Mouse (Mus musculus): ENCODE data around the gene Gm38431. TPM values are rescaled to one million over a fixed set of nuclear protein-coding genes. Genes with fewer than 3 reads are reported as not detected.
A peak's percentile ranks its signal among the peaks of the same experiment; 100 is the strongest.

Gm38431 gene
- total and polyA plus RNA-seq, 3 experiments = 1.1 to 30.5 (median 9.8) TPM

GRCm38 (mm10) chr9:21135941-21136381, 44.2 kb upstream of the Gm38431 start (continued):
- TF ChIP-seq BHLHE40 (IDR thresholded peaks at IDR 0.05; ENCODE audit: low read depth, low read length) = peak; percentile 80
- TF ChIP-seq RCOR1 (conservative IDR thresholded peaks at IDR 0.05; ENCODE audit: low read depth, low read length) = peak; percentile 95
- no peak for TF ChIP-seq KAT2A (IDR thresholded peaks at IDR 0.05; ENCODE audit: insufficient replicate concordance, low read length)
- TF ChIP-seq ZNF384 (IDR thresholded peaks at IDR 0.05; ENCODE audit: low read depth, low read length) = peak; percentile 32; the same call in 1 of the 2 replicates
- peak; percentile 78; the same call in 1 of the 2 replicates for TF ChIP-seq SIN3A (IDR thresholded peaks at IDR 0.05; ENCODE audit: low read length)
- TF ChIP-seq MEF2A (IDR thresholded peaks at IDR 0.05; ENCODE audit: borderline replicate concordance, low read depth, low read length) = peak; percentile 86

GRCm38 (mm10) chr9:21135329-21135890, 43.6 kb upstream of the Gm38431 start:
- dilution Hi-C loops (cut with MboI; ENCODE audit: extremely low pct_ligation_motif_present, extremely low pct_unique_long_range_greater_than_20kb, low sequenced_read_pairs) (no loop called here), in situ Hi-C loops (cut with MboI; ENCODE audit: low pct_ligation_motif_present, low pct_unique_long_range_greater_than_20kb, low sequenced_read_pairs) (no loop called here)
- Histone ChIP-seq H3K9ac (ENCODE audit: insufficient read depth, low read depth) (peak overlapping the region; percentile 46), H3K79me2 (replicated peaks; ENCODE audit: control insufficient read depth, extremely low read depth, insufficient read depth, poor library complexity, severe bottlenecking) (peaks cover 4% of the 10 kb centered on the region), H3K9me3 (replicated peaks; ENCODE audit: low read length) (no peaks in the 10 kb centered on the region), H3K4me2 (ENCODE audit: insufficient read depth, low read depth, poor library complexity, severe bottlenecking) (peak overlapping the region; percentile 67), H3K4me3 (replicated peaks in 1 of 3; ENCODE audit: low read depth in 2 of 3, low read length in 2 of 3, poor library complexity in 1 of 3) (no peak overlapping the region), H3K4me1 (ENCODE audit: control insufficient read depth in 1 of 2, insufficient read depth in 2 of 2) (peaks cover 18 to 62% of the 10 kb centered on the region in 2 experiments), H3K36me3 (replicated peaks in 1 of 2; ENCODE audit: control insufficient read depth in 1 of 2, insufficient read depth in 1 of 2, low read length in 1 of 2) (peaks cover 29 to 32% of the 10 kb centered on the region in 2 experiments), H3K27me3 (replicated peaks) (no peaks in the 10 kb centered on the region), H3K27ac (ENCODE audit: insufficient read depth, low read depth) (peak overlapping the region; percentile 98)
- peak; percentile 92 for DNase-seq (ENCODE audit: extremely low read depth)
- TF ChIP-seq ZC3H11A (IDR thresholded peaks at IDR 0.05; ENCODE audit: low read depth, low read length) (no peak), ELF1 (IDR thresholded peaks at IDR 0.05; ENCODE audit: low read depth, low read length) (peak; percentile 33; the same call in 1 of the 2 replicates), CHD2 (IDR thresholded peaks at IDR 0.05; ENCODE audit: low read length) (no peak), MAFK (IDR thresholded peaks at IDR 0.05; ENCODE audit: insufficient replicate concordance, low read length) (no peak), ETS1 (conservative IDR thresholded peaks at IDR 0.05; ENCODE audit: low read depth, low read length) (no peak), JUN (IDR thresholded peaks at IDR 0.05; ENCODE audit: insufficient read depth, low read depth, low read length) (no peak), TCF12 (IDR thresholded peaks at IDR 0.05; ENCODE audit: low read depth, low read length) (no peak), NRF1 (IDR thresholded peaks at IDR 0.05; ENCODE audit: low read depth, low read length) (peak; percentile 72), TBP (conservative IDR thresholded peaks at IDR 0.05; ENCODE audit: low read depth, low read length) (0 out of 2 replicates have a peak, but pooled peaks have one; percentile 38), ZKSCAN1 (IDR thresholded peaks at IDR 0.05; ENCODE audit: borderline replicate concordance, low read depth, low read length) (no peak), USF2 (conservative IDR thresholded peaks at IDR 0.05; ENCODE audit: low read depth, low read length) (no peak), MXI1 (IDR thresholded peaks at IDR 0.05; ENCODE audit: low read depth, low read length) (no peak), RCOR1 (conservative IDR thresholded peaks at IDR 0.05; ENCODE audit: low read depth, low read length) (no peak; the same call in 1 of the 2 replicates), BHLHE40 (IDR thresholded peaks at IDR 0.05; ENCODE audit: low read depth, low read length) (no peak), MEF2A (IDR thresholded peaks at IDR 0.05; ENCODE audit: borderline replicate concordance, low read depth, low read length) (no peak; the same call in 1 of the 2 replicates), SIN3A (IDR thresholded peaks at IDR 0.05; ENCODE audit: low read length) (no peak), USF1 (IDR thresholded peaks at IDR 0.05; ENCODE audit: low read depth, low read length) (no peak), JUND (conservative IDR thresholded peaks at IDR 0.05; ENCODE audit: low read depth, low read length) (peak; percentile 53; the same call in 1 of the 2 replicates), SMC3 (IDR thresholded peaks at IDR 0.05; ENCODE audit: low read depth, low read length) (peak; percentile 9; the same call in 1 of the 2 replicates), PAX5 (IDR thresholded peaks at IDR 0.05; ENCODE audit: low read length) (no peak), MAX (IDR thresholded peaks at IDR 0.05; ENCODE audit: low read length) (peak; percentile 64), CHD1 (IDR thresholded peaks at IDR 0.05; ENCODE audit: low read depth, low read length) (no peak), NELFE (IDR thresholded peaks at IDR 0.05; ENCODE audit: low read depth, low read length) (no peak), POLR2AphosphoS2 (IDR thresholded peaks at IDR 0.05; ENCODE audit: low read depth, low read length) (peak; percentile 63; the same call in 1 of the 2 replicates), CTCF (conservative IDR thresholded peaks at IDR 0.05 in 1 of 2, IDR thresholded peaks at IDR 0.05 in 1 of 2; ENCODE audit: low read depth in 2 of 2, low read length in 2 of 2) (no peak), ZNF384 (IDR thresholded peaks at IDR 0.05; ENCODE audit: low read depth, low read length) (no peak), MYC (IDR thresholded peaks at IDR 0.05; ENCODE audit: low read depth, low read length) (0 out of 2 replicates have a peak, but pooled peaks have one; percentile 42), E2F4 (IDR thresholded peaks at IDR 0.05; ENCODE audit: insufficient replicate concordance, low read depth, low read length) (no peak), GABPA (IDR thresholded peaks at IDR 0.05; ENCODE audit: insufficient replicate concordance, low read depth, low read length) (no peak), IRF4 (IDR thresholded peaks at IDR 0.05; ENCODE audit: low read depth, low read length) (no peak), UBTF (IDR thresholded peaks at IDR 0.05; ENCODE audit: low read depth, low read length) (no peak), RAD21 (IDR thresholded peaks at IDR 0.05; ENCODE audit: low read depth, low read length) (no peak), HCFC1 (IDR thresholded peaks at IDR 0.05; ENCODE audit: low read depth, low read length) (no peak; the same call in 1 of the 2 replicates), KAT2A (IDR thresholded peaks at IDR 0.05; ENCODE audit: insufficient replicate concordance, low read length) (no peak), EP300 (IDR thresholded peaks at IDR 0.05; ENCODE audit: low read length) (0 out of 2 replicates have a peak, but pooled peaks have one; percentile 29)
